Mouse (Mus musculus) gastrocnemius, postnatal 36 days (tissue): Measurements from ENCODE around the gene Hs2st1. TPM values are rescaled to one million over a fixed set of nuclear protein-coding genes. Genes with fewer than 3 reads are reported as not detected.
A peak's percentile ranks its signal among the peaks of the same experiment; 100 is the strongest.
"Not testable (repeated sequence)": the region's sequence is repeated elsewhere in the genome, so short reads cannot be mapped to it uniquely, and the experiment has no call there.

Source experiments
- DNase-seq, 2 experiments: peaks; one replicate each; pipeline ENCODE4 v3.0.0; 2022
- intact Hi-C: fragments of 180-260 bp; cut with DNase I; formaldehyde crosslinking; loops from one replicate; pipeline ENCODE4 v1.15.1; 2025
- long read RNA-seq, 2 experiments: library from polyadenylated mRNA; stranded (forward); transcript quantifications; one replicate each; pipeline ENCODE4 v2.0.0; 2021
- total RNA-seq, 2 experiments: library from RNA; stranded (reverse); gene quantifications; 2 replicates each; pipeline ENCODE4 v1.2.3; 2021

Hs2st1 gene
- 10 to 100 TPM; 10.5 to 12.0 TPM for total RNA-seq
- long read RNA-seq, experiment 1, full-length matches to known transcripts, result 6 of 16 reads
- long read RNA-seq, experiment 1, partial matches to known transcripts, result 0 of 16 reads
- long read RNA-seq, experiment 1, other reads (novel, unspliced or antisense), result 10 of 16 reads
- long read RNA-seq, experiment 2, full-length matches to known transcripts, result 2 of 14 reads
- long read RNA-seq, experiment 2, partial matches to known transcripts, result 0 of 14 reads
- long read RNA-seq, experiment 2, other reads (novel, unspliced or antisense), result 12 of 14 reads

DNA sequence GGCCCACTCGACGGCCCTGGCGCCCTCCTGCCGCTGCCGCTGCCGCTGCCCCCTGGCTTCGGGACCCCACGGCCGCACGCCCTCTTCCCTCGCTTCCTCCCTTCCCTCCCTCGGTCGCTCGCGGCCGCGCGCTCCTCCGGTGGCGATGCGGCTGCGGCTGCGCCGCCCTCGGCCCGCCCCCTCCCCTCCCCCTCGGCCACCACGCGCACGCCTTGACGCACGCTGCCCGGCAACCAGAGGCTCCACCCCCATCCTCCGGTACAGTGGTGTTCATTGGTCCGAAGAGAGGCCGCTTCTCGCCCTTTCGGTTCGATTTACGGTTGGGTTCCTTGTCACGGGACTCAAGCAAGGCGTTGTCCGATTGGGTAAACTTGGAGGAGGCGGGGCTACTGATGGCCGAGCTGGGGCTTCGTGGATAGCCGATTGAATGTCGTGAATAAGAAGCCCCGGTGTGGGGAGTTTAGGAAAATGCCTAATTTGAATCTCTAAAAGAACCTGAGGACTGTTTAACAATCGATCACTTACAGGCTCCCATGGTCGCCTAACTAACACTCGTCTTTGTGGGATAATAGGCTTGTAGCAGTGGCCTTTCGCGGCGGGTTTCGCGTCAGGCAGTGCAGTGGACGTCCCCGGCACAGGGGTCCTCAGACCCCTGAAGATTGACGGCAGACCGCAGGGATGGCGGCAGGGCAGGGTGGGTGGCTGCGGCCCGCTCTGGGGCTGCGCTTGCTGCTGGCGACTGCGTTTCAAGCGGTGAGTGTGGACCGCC, at the start of gene Hs2st1, which contains the start of gene Selenof:
Gene Hs2st1 (minus strand): TSS at position 135 of the 769 bp plus-strand sequence.
Gene Selenof (plus strand): TSS at position 258 of the 769 bp plus-strand sequence.
- DNase-seq, result peak; percentile 92 to 96
- intact Hi-C loops, result loop anchor here (5.0 kb wide), 1 partner anchor 47 kb away; no protein-coding TSS in a partner anchor

DNA sequence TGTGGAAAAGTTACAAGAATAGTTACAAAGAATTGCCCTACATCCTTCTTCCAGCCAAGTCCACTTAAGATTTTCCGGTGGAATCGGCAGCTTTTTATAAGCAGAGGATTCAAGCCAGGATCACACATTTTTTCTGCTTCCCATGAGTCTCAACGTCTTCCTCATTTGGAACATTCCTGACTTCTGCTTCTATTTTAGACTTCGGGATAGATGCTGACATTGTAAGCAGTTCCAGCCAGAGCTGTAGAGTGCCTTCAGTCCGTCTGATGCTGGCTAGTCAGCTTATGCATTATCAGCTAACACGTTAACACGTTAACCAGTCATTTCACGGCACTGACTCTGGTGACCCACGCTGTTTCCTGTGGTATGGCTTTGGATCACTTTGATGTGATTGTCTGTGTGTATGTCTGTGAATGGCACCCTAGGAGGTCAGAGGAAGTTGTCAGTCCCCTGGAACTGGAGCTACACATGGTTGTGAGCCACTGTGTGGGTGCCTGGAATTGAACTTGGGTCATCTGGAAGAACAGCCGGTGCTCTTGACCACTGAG, 47.7 kb upstream of the Hs2st1 start:
- intact Hi-C loops, result loop anchor here (2.0 to 5.0 kb wide), 4 partner anchors 45 to 163 kb away; partner anchors contain the start of genes Hs2st1, Selenof and Sh3glb1
- DNase-seq, result no peak

DNA sequence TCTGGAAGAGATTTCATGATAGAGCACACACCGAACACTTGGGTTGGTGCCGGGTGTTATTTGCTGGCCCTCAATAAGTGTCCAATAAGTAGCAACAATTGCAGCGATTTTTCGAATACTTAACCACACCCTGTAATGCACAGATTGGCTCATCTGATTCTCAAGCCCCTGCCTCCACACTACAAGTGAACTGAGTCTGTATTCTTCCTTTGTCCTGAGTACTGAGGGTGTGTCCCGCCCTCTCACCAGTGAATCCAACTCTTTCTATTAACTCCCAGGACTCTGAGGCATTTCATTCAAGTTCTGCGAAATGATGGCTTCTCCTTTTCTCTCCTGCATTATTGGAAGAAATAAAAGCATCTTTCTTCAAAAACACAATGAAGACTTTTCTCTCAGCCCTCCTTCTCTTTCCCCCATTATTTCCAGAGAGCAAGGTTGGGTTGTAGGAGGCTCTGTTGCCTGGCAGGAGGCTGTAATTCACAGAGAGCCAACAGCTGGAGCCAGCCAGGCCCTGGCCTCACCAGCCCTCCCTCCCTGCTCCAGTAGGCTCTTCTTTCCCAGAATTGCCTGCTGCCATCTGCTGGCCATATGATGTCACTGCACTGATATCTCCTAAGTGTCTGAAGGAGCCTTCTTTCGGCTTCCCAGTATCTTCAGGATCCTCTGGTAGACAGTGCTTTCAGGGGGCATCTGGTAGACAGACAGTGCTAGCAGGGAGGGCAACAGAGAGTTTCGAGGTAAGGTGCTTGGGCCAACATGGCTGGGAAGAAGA, 46.9 kb upstream of the Hs2st1 start:
- intact Hi-C loops, result loop anchor here (2.0 to 5.0 kb wide), 4 partner anchors 45 to 162 kb away; partner anchors contain the start of genes Hs2st1, Selenof and Sh3glb1
- DNase-seq, result peak; percentile 78 to 83

DNA sequence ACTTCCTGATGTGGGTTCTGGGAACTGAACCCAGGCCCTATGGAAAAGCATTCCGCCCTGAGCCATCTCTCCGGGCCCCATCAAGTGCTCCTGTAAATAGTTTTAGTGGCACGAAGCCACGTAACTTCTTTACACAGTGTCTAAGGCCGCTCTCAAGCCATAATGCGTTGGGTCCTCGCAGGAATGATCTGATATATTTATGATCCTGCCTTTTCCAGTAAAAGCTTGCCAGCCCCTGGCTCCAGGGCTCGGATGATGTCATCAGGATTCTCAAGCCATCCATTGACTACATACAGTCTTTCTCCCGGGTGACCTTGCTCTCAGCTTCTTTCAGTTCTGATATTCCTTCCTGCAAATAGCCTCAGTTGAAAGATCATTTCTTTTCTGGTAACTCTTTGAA, 45.5 kb upstream of the Hs2st1 start:
- intact Hi-C loops, result loop anchor here (5.0 kb wide), 3 partner anchors 43 to 107 kb away; partner anchors contain the start of genes Hs2st1, Selenof and Sh3glb1
- DNase-seq, result no peak

GRCm38 (mm10) chr3:144614698-144615097, 44.7 kb upstream of the Hs2st1 start:
- DNase-seq, result no peak
- intact Hi-C loops, result loop anchor here (5.0 kb wide), 3 partner anchors 42 to 108 kb away; partner anchors contain the start of genes Hs2st1, Selenof and Sh3glb1

GRCm38 (mm10) chr3:144614277-144614676, 44.3 kb upstream of the Hs2st1 start:
- DNase-seq, result no peak
- intact Hi-C loops, result no loop called here

- no peak for DNase-seq
- intact Hi-C loops, result no loop called here
These were observed 42.4 kb upstream of the Hs2st1 start for GRCm38 (mm10) chr3:144612382-144612781.

DNA sequence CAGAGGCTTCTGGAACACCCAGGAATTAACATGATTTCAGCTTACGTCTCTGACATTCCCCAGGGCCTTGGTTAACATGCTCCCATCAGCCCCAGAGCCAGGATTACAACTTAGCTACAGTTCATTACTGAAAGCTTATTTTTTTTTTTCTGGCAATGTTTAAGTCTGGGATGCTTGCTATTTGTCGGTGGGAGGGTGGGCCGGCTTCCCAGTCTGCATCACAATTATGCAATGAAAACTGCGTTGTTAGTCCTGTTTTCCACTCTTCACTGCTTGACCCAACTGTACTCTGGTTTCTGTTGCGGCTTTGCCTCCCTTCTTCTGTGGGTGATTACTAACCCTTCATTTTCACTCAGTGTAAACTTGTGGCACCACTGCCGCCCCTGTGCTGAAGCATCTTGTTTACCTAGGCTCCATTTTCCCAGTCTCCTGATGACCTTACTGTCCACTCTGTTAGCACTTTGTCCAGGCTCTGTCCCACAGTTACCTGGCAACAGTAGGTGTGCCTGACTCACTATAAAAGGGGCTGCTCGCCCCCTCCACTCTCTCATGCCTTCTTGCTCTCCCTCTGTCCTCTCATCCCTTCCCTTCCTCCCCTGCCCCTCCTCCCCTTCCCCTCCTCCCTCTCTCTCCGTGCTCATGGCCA, 41.8 kb upstream of the Hs2st1 start:
- intact Hi-C loops, result no loop called here
- no peak for DNase-seq

GRCm38 (mm10) chr3:144610759-144611158, 40.8 kb upstream of the Hs2st1 start:
- intact Hi-C loops, result no loop called here

DNA sequence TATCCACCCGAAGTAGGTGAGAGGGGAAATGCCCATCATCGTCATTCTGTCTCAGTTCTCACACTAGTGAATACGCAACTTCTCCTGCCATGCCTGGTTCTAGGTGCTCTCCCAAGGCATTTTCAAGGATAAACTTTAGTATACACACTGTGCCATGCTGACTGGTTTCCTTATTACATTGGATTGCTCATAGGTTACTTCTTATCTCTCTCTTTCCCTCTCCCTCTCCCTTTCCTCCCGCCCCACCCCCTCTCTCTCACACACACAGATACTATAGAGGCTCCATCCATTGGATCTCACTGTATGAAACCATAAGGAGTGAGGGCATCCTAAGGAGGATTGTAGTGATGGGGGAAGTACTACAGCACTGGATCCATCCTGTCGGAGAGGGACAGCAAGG, 38.1 kb upstream of the Hs2st1 start:
- intact Hi-C loops, result no loop called here
- DNase-seq, result no peak

More at GRCm38 (mm10) chr3:144610759-144611158, 40.8 kb upstream of the Hs2st1 start:
- DNase-seq, result no peak

DNA sequence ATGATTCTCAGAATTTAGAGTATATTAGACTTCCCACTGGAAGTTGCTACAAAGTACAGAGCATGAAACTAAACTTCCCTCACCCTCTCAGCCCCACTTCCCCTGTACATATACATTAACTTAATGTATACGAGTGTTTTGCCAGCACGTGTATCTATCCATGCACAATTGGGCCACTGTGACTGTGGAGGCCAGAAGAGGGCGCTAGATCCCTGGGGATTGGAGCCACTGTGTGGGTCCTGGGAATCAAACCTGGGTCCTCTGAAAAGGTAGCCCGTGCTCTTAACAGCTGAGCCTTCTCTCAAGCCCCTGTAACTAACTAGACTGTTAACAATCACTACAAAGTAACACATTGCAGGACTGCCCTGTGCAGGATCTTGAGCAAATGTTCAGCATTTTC, 36.5 kb upstream of the Hs2st1 start:
- intact Hi-C loops, result no loop called here
- no peak for DNase-seq

DNA sequence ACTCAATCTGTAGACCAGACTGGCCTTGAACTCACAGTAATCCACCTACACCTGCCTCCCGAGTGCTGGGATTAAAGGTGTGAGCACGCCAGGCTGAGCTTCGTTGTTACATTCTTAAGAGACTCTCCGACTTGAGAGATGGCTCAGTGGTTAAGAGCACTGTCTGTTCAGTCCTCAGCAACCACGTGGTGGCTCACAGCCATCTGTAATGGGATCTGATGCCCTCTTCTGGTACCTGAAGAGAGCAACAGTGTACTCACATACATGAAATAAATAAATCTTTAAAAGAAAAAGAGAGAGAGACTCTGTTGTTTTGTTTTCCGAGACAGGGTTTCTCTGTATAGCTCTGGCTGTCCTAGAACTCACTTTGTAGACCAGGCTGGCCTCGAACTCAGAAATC, 35.8 kb upstream of the Hs2st1 start:
- intact Hi-C loops, DNase-seq: not testable (repeated sequence)

DNA sequence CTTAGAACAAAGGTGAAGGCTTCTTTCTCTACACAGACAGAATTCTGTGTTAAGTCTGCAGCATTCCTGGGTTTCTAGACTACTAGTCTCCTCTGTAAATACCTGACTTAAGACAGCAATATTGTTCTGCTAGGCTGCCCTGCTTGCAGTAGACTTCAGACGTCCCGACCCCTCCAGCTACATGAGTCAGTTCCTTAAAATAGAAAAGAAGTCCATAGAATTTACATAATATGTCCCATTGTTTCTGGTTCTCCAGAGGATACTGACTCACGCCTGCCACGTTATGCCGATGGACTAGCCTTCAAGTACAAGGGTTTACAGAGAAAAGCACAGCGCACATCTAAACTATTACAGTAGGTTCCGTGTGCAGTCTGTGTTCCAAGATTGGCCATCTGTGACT, 34.2 kb upstream of the Hs2st1 start:
- DNase-seq, result no peak
- intact Hi-C loops, result no loop called here

DNA sequence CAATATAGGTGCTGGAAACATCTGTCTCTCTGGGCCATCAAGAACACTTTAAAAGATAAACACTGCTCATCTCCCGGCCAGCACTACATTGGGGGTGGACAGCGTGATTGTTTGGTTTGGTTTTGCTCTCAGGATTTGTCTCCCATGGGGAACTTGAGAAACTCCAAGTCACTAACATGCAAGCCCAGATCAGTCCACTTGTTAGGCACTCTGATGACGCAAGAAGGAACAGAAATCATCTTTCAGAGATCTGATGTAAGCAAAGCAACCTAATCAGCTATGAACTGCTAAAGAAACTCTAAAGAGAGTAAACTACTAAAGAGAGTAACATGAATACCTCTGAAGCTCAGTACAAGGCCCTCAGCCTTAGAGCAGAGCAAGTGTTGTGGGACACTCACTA, 33.6 kb upstream of the Hs2st1 start:
- intact Hi-C loops, result no loop called here

GRCm38 (mm10) chr3:144602819-144603218, 32.8 kb upstream of the Hs2st1 start:
- DNase-seq, result no peak
- intact Hi-C loops, result no loop called here

More for the DNA sequence above, 33.6 kb upstream of the Hs2st1 start:
- no peak for DNase-seq

DNA sequence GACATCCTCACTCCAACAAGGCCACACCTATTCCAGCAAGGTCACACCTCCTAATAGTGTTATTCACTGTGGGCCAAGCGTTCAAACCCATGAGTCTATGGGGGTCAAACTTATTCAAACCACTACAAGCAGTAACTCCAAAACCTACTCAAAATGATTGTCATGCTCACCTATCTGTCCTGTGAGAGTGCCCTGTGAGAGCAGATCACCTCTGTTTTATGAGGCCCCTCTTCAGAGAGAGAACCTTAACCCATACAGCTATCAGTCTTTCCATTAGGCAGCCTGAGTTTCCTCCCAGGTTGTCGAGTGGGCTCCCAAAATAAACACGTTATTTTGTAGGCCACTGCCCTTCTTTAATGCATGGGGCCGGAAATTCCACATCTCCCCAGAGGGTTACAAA, 32.4 kb upstream of the Hs2st1 start:
- intact Hi-C loops, result no loop called here
- DNase-seq, result no peak

DNA sequence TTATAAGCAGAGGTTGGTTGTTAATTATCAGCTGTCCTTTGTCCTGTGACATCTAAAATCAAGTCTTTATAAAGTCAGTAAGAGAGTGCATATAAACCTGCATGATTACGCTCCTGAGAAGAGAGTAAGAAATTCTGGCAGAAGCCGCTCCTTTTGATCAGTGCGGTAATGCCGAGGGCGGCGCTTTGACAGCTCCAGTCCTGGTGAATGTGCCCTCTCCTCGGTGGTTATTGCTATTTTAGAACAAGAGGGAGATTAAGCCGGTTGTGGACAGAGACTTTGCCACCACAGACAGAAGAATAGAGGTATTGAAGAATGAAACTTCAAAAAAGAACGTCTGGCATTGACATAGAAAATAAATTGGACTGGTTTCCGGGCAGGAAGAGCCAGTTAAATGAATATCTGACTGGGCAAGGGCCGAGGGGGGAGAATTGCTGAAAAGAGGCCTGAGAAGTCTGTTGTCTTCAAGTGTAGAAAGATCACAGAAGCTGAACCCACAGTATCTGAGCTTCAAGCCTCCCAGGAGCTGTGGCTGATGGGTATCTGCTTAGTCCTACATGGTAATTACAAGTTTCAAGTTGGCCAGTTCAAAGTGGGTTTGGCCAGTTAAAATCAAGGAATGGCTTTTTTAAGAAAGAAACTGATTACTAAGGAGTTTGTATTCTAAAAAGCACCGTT, 27.9 kb upstream of the Hs2st1 start:
- DNase-seq, result no peak

DNA sequence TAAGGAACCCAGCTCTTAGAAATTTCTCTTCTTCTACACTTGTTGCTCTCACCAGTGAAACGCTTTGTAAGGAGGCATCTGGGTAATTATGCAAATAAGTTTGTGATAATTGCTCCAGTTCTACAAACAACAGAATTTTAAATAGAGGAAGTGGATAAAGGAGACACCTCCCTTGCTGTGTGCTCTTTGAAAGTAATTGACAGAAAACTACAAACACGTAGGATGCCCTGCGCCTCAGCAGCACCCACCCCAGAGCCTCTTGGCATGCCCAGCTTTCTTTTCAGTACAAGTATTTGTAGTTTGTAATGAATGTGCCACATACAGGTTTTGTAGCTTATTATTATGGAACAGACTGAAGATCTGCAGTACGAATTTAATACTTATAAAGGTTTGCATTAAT, 27.1 kb upstream of the Hs2st1 start:
- intact Hi-C loops, result no loop called here

More for the DNA sequence above, 27.9 kb upstream of the Hs2st1 start:
- intact Hi-C loops, result no loop called here

More for the DNA sequence above, 27.1 kb upstream of the Hs2st1 start:
- no peak for DNase-seq
